ENCODE assay signal across 22 mouse cellular contexts in genomic region chr9:53381113-53381615, GRCm38 (mm10). TPM values are rescaled to one million over a fixed set of nuclear protein-coding genes. Genes with fewer than 3 reads are reported as not detected.
DNase-seq lines count a peak whose midpoint lies in the region; ATAC-seq and TF ChIP-seq lines count a peak whose summit lies in the region.
"Had no signal": no experiment of that assay in that cellular context is flagged by ENCODE, and none has a peak within 500 bp of the region (broad histone marks: within the 10 kb centered on the region; RNA-seq: fewer than 3 reads in every experiment).

No protein-coding gene starts in this region.

- H3K27me3 ChIP-seq in hindbrain, postnatal 0 days (ENCODE audit: insufficient read depth, low read length), result no peaks in the 10 kb centered on the region
- H3K27me3 ChIP-seq in hindbrain, embryonic 10.5 days (ENCODE audit: insufficient read depth, poor library complexity, severe bottlenecking), result no peaks in the 10 kb centered on the region
- no peaks in the 10 kb centered on the region for H3K27me3 ChIP-seq in Patski
- H3K27me3 ChIP-seq: embryonic facial prominence, embryonic 12.5 days; heart, embryonic 13.5 days; hindbrain, embryonic 12.5 days; kidney, embryonic 15.5 days; limb, embryonic 13.5 days; neural tube, embryonic 13.5 days had no signal

- no peaks in the 10 kb centered on the region for H3K36me3 ChIP-seq in hindbrain, postnatal 0 days (ENCODE audit: insufficient read depth, low read length)
- H3K36me3 ChIP-seq in hindbrain, embryonic 10.5 days, result no peaks in the 10 kb centered on the region
- H3K36me3 ChIP-seq: embryonic facial prominence, embryonic 12.5 days; heart, embryonic 13.5 days; hindbrain, embryonic 12.5 days; kidney, embryonic 15.5 days; limb, embryonic 13.5 days; liver, embryonic 13.5 days; midbrain, embryonic 15.5 days; neural tube, embryonic 13.5 days had no signal

- H3K9me3 ChIP-seq in hindbrain, postnatal 0 days (ENCODE audit: low read length), result no peaks in the 10 kb centered on the region
- H3K9me3 ChIP-seq in hindbrain, embryonic 10.5 days, result no peaks in the 10 kb centered on the region
- H3K9me3 ChIP-seq: embryonic facial prominence, embryonic 12.5 days; heart, embryonic 13.5 days; hindbrain, embryonic 12.5 days; kidney, embryonic 15.5 days; limb, embryonic 13.5 days; liver, embryonic 13.5 days; midbrain, embryonic 15.5 days; neural tube, embryonic 13.5 days had no signal

- no peak overlapping the region for H3K4me3 ChIP-seq in hindbrain, postnatal 0 days (ENCODE audit: low read length)
- H3K4me3 ChIP-seq in hindbrain, embryonic 10.5 days, result no peak overlapping the region
- H3K4me3 ChIP-seq: embryonic facial prominence, embryonic 12.5 days; heart, embryonic 13.5 days; hindbrain, embryonic 12.5 days; kidney, embryonic 15.5 days; limb, embryonic 13.5 days; liver, embryonic 13.5 days; midbrain, embryonic 15.5 days; neural tube, embryonic 13.5 days had no signal

- H3K9ac ChIP-seq in hindbrain, postnatal 0 days (replicated peaks; ENCODE audit: low read length), result no peak overlapping the region
- H3K9ac ChIP-seq: embryonic facial prominence, embryonic 12.5 days; heart, embryonic 13.5 days; hindbrain, embryonic 12.5 days; kidney, embryonic 15.5 days; limb, embryonic 13.5 days; liver, embryonic 13.5 days; midbrain, embryonic 15.5 days; neural tube, embryonic 13.5 days had no signal

- ATAC-seq in hindbrain, postnatal 0 days, result no peak
- no peak for ATAC-seq in Patski
- ATAC-seq: midbrain, embryonic 15.5 days had no signal

- H3K4me1 ChIP-seq in hindbrain, postnatal 0 days (ENCODE audit: insufficient read depth, low read length), result no peaks in the 10 kb centered on the region
- H3K4me1 ChIP-seq in hindbrain, embryonic 10.5 days (replicated peaks), result peaks cover 15% of the 10 kb centered on the region
- H3K4me1 ChIP-seq: embryonic facial prominence, embryonic 12.5 days had no signal

- 83% methylated on average over 5 of the region's 5 CpGs for WGBS in hindbrain, postnatal 0 days
- WGBS in hindbrain, embryonic 10.5 days, result 82% methylated on average over 5 of the region's 5 CpGs

- DNase-seq in hindbrain, postnatal 0 days (ENCODE audit: low spot score), result no peak
- no peak for DNase-seq in hindbrain, embryonic 10.5 days (ENCODE audit: low spot score)
- peak; percentile 11 for DNase-seq in thymus, postnatal 14 days
- DNase-seq in thymus, postnatal 10 days (ENCODE audit: low spot score in 2 of 2), result no peak
- no peak for DNase-seq in Patski (ENCODE audit: low read depth, low spot score)
- no peak for DNase-seq in embryo, embryonic 11 days
- no peak for DNase-seq in layer of hippocampus, adult 9-10 months (ENCODE audit: low spot score)
- DNase-seq: adrenal gland, postnatal 14 days; gastrocnemius, postnatal 25 days; heart, adult 18-20 months; heart, postnatal 14 days; kidney, postnatal 4 days; layer of hippocampus, adult 9-11 months; liver, embryonic 13.5 days; lung, adult 2 months had no signal

- H3K4me2 ChIP-seq in hindbrain, postnatal 0 days (ENCODE audit: low read depth, low read length), result no peak overlapping the region
- H3K4me2 ChIP-seq: embryonic facial prominence, embryonic 12.5 days; heart, embryonic 13.5 days; hindbrain, embryonic 12.5 days; kidney, embryonic 15.5 days; limb, embryonic 13.5 days; liver, embryonic 13.5 days; midbrain, embryonic 15.5 days; neural tube, embryonic 13.5 days had no signal

- H3K27ac ChIP-seq in hindbrain, postnatal 0 days, result no peak overlapping the region
- H3K27ac ChIP-seq in hindbrain, embryonic 10.5 days, result no peak overlapping the region
- H3K27ac ChIP-seq: embryonic facial prominence, embryonic 12.5 days; heart, embryonic 13.5 days; hindbrain, embryonic 12.5 days; kidney, embryonic 15.5 days; limb, embryonic 13.5 days; liver, embryonic 13.5 days; midbrain, embryonic 15.5 days; neural tube, embryonic 13.5 days had no signal

- CTCF ChIA-PET in Patski (lab: Charles Lee), result no interaction called here

- TF ChIP-seq CTCF in hindbrain, postnatal 0 days (IDR thresholded peaks at IDR 0.05; ENCODE audit: low read depth), result 0 out of 2 replicates have a peak, but pooled peaks have one; percentile 5
- peak; percentile 13 for TF ChIP-seq CTCF in Patski (IDR thresholded peaks at IDR 0.05)

- POLR2A ChIA-PET in Patski (lab: Charles Lee), result interaction anchor here (0.7 kb wide), 2 partner anchors 30 to 1094 kb away, joined by 3 read pairs; no protein-coding TSS in a partner anchor

- in situ Hi-C loops in Patski (cut with MboI; ENCODE audit: low pct_unique_long_range_greater_than_20kb), result no loop called here

RNA-seq across cellular contexts. Expression of gene Kdelc2, which starts 2.7 kb away (rescaled TPM):
- total RNA-seq in hindbrain, postnatal 0 days (2014; rRNA removed), result 5.5 and 6.8 TPM in 2 replicates
- 8.1 and 8.7 TPM in 2 replicates for polyA plus RNA-seq in hindbrain, postnatal 0 days (2015; fragmentation: Nextera tagmentation; extraction: Ambion mirVana)
- 8.6 and 10.9 TPM in 2 replicates for polyA plus RNA-seq in hindbrain, embryonic 10.5 days (2016; fragmentation: Nextera tagmentation; extraction: Ambion mirVana)
- polyA plus RNA-seq in Patski (2021), result 32.3 TPM

RNA-seq across cellular contexts. Expression of gene 4930550C14Rik, which starts 21.0 kb away (rescaled TPM):
- total RNA-seq in hindbrain, postnatal 0 days (2014; rRNA removed), result 0.18 and 0.26 TPM in 2 replicates
- polyA plus RNA-seq in hindbrain, postnatal 0 days (2015; fragmentation: Nextera tagmentation; extraction: Ambion mirVana), result 0.49 and 0.59 TPM in 2 replicates
- polyA plus RNA-seq in hindbrain, embryonic 10.5 days (2016; fragmentation: Nextera tagmentation; extraction: Ambion mirVana), result 0.25 and 0.27 TPM in 2 replicates
- polyA plus RNA-seq in Patski (2021), result 0.13 TPM
- total RNA-seq: gastrocnemius, postnatal 25 days; heart, adult 18-20 months had no signal
